Mouse (Mus musculus) forebrain, embryonic 11.5 days (tissue): Measurements from ENCODE around the gene Exph5. TPM values are rescaled to one million over a fixed set of nuclear protein-coding genes. Genes with fewer than 3 reads are reported as not detected.
A peak's percentile ranks its signal among the peaks of the same experiment; 100 is the strongest.

Experiments used
- ATAC-seq: fragments of 200-750 bp; cut with Nextera tagmentation; replicated peaks from 2 replicates; pipeline ENCODE4 v1.8.0; 2017; ENCODE audit warnings: moderate TSS enrichment; ENCODE audit not compliant: low FRiP score
- DNase-seq: peaks from one replicate; pipeline ENCODE4 v3.0.0-alpha.2; 2017; ENCODE audit warnings: low spot score
- H3K27ac ChIP-seq: fragments of 300-500 bp; sonication (generic); 2 replicates; pipeline ENCODE4 v1.5.1; 2014; ENCODE audit warnings: low read depth, low read length
- H3K27me3 ChIP-seq: fragments of 300-500 bp; sonication (generic); 2 replicates; pipeline ENCODE4 v1.6.1; 2014; ENCODE audit warnings: mild to moderate bottlenecking, low read length, mixed read lengths; ENCODE audit not compliant: control insufficient read depth, insufficient read depth
- H3K36me3 ChIP-seq: fragments of 300-500 bp; sonication (generic); 2 replicates; pipeline ENCODE4 v1.6.1; 2014; ENCODE audit warnings: mild to moderate bottlenecking, low read length, moderate library complexity, mixed read lengths; ENCODE audit not compliant: control insufficient read depth, insufficient read depth
- H3K4me1 ChIP-seq: fragments of 300-500 bp; sonication (generic); replicated peaks from 2 replicates; pipeline ENCODE4 v1.6.1; 2014; ENCODE audit warnings: low read length, mixed read lengths; ENCODE audit not compliant: control insufficient read depth, insufficient read depth
- H3K4me2 ChIP-seq: fragments of 300-500 bp; sonication (generic); 2 replicates; pipeline ENCODE4 v1.6.1; 2014; ENCODE audit warnings: low read depth, mild to moderate bottlenecking, low read length, moderate library complexity, mixed read lengths; ENCODE audit not compliant: severe bottlenecking
- H3K4me3 ChIP-seq: fragments of 300-500 bp; sonication (generic); 2 replicates; pipeline ENCODE4 v1.5.1; 2014; ENCODE audit warnings: low read depth, low read length
- H3K9ac ChIP-seq: fragments of 300-500 bp; sonication (generic); 2 replicates; pipeline ENCODE4 v1.6.1; 2014; ENCODE audit warnings: low read length
- H3K9me3 ChIP-seq: fragments of 300-500 bp; sonication (generic); 2 replicates; pipeline ENCODE4 v1.6.1; 2016; ENCODE audit warnings: low read length, mixed read lengths; ENCODE audit not compliant: control insufficient read depth
- WGBS: fragments of 180-500 bp; shearing (Covaris S2); extraction: QIAGEN DNeasy Blood & Tissue Kit; methylation state at CpG from one replicate; pipeline ENCODE4 v1.1.7; 2014; 5-methylcytosine and 5-hydroxymethylcytosine counted together
- polyA plus RNA-seq: library from polyadenylated mRNA; unstranded; fragments of >200 nt; fragmentation: Nextera tagmentation; extraction: Ambion mirVana; gene quantifications from 2 replicates; pipeline ENCODE4 v1.2.1, GENCODE M21; 2014

Gene Exph5
- polyA plus RNA-seq, 1 experiment from 2014 or later = 0.64 TPM

DNA sequence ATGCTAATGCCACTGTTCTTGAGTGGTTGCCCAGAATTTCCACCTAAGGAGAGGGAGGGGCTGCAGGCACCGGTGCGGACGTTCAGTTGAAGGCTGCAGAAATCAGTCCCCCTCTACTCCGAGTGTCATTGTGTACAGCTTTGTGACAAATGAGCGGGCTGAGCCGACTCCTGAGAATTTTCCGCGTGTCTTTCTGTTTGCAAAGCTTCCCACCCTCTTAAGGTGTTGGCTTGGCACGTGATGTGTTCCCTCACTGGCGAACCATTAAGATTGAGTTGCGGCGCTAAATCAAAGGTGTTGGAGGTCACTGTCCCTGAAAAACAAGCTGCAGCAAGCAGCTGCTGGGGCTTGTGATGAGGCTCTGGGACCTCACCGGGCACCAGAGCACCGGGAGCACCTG is 39.5 kb downstream of the Exph5 start:
- H3K27me3 ChIP-seq = peaks cover 7% of the 10 kb centered on the region
- WGBS = 12% methylated on average over 14 of the region's 14 CpGs
- ATAC-seq = no peak
- H3K4me2 ChIP-seq = peak overlapping the region; percentile 60
- H3K4me1 ChIP-seq = 0 out of 2 replicates have a peak, but pooled peaks cover 3% of the 10 kb centered on the region
- peak; percentile 52 for DNase-seq
- H3K27ac ChIP-seq = no peak overlapping the region
- peak overlapping the region; percentile 32; the same call in 1 of the 2 replicates for H3K9ac ChIP-seq
- H3K4me3 ChIP-seq = peak overlapping the region; percentile 24
- no peaks in the 10 kb centered on the region for H3K9me3 ChIP-seq
- no peaks in the 10 kb centered on the region for H3K36me3 ChIP-seq

DNA sequence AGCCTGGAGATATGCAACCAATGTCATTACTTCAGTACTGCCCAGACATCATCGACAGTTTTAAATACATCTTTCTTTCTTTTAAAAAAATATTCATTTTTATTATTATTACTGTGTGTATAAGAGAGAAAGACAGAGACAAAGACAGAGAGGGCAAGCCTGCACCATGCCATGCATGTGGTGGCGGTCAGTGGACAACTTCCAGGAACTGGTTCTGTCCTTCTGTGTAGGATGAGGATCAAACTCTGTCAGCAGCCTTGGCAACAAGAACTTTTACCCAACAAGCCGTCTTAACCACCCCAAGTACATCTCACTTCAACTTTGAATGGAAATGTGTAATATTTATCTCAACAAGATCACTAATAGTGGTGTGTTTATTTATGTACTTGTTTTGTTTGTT is 40.5 kb downstream of the Exph5 start:
- no peak overlapping the region for H3K4me3 ChIP-seq
- peaks cover 7% of the 10 kb centered on the region for H3K27me3 ChIP-seq
- ATAC-seq (no peak), DNase-seq (no peak)
- H3K36me3 ChIP-seq = no peaks in the 10 kb centered on the region
- H3K9me3 ChIP-seq = no peaks in the 10 kb centered on the region
- 91% methylated on average over 3 of the region's 3 CpGs for WGBS
- H3K4me2 ChIP-seq = no peak overlapping the region
- H3K27ac ChIP-seq = no peak overlapping the region
- no peak overlapping the region for H3K9ac ChIP-seq
- H3K4me1 ChIP-seq = 0 out of 2 replicates have a peak, but pooled peaks cover 3% of the 10 kb centered on the region

DNA sequence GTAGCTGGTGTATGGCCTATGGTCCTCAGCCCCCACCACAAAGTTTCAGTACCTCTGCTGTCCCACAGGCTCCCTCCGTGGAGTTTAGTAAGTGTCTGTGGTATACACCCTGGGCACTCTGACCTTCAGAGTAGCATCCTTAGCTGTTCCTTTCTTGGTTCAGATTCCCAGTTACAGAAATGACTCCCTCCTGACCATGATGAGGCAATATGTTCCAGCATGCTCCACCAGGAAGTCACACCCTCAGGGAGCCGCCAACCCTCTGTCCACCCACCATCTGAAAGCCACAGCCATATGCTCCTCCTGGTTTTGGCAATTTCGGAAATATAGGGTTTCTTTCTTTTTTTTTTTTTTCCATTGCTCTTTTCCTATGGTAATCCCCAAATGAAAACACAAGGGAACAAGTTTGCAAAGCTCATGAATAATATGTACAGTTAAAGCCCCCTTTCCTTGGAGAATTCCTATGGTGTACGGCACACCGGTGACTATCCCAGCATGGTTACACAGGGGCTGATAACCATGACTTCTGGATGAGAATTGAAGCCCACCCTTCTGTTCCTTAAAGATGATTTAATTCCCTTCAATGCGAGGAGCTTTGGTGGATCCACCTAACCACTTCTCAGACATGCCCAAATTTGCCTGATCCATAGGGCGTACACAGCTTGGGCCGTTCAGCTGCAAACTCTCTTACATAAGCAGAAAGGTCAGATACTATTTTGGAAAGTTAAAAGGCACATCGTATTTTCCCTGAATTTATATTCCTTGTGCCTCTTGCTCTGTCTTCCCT is 43.4 kb downstream of the Exph5 start:
- WGBS = 90% methylated on average over 9 of the region's 9 CpGs
- Histone ChIP-seq H3K9ac (no peak overlapping the region), H3K4me3 (no peak overlapping the region), H3K27ac (no peak overlapping the region), H3K4me2 (no peak overlapping the region), H3K4me1 (0 out of 2 replicates have a peak, but pooled peaks cover 3% of the 10 kb centered on the region), H3K36me3 (no peaks in the 10 kb centered on the region), H3K9me3 (no peaks in the 10 kb centered on the region), H3K27me3 (peaks cover 7% of the 10 kb centered on the region)
- no peak for ATAC-seq
- DNase-seq = no peak

DNA sequence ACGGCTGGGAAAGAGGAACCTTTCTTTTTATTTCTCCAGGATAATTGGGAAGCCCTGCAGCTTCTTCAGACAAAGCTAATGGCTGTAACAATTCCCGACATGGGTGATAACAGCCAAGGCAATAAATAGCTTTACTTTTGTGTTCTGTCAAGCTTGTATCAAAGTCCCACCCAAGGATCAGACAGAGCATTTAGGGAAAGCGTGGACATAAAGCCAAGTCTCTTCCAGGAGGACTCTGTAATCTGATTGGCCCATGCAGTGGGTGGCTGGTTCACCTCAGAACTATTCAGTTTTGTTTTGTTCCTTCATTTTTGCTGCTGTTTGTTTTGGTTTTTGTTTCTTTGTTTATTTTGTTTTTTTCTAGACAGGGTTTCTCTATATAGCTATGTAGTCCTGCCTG is 44.3 kb downstream of the Exph5 start:
- 66% methylated on average over 3 of the region's 3 CpGs for WGBS
- H3K9me3 ChIP-seq = no peaks in the 10 kb centered on the region
- H3K9ac ChIP-seq = no peak overlapping the region
- no peaks in the 10 kb centered on the region for H3K36me3 ChIP-seq
- no peak overlapping the region for H3K4me2 ChIP-seq
- peaks cover 3% of the 10 kb centered on the region; the same call in 1 of the 2 replicates for H3K27me3 ChIP-seq
- H3K27ac ChIP-seq = no peak overlapping the region
- no peak for DNase-seq
- H3K4me3 ChIP-seq = no peak overlapping the region
- H3K4me1 ChIP-seq = 0 out of 2 replicates have a peak, but pooled peaks cover 3% of the 10 kb centered on the region
- no peak for ATAC-seq

DNA sequence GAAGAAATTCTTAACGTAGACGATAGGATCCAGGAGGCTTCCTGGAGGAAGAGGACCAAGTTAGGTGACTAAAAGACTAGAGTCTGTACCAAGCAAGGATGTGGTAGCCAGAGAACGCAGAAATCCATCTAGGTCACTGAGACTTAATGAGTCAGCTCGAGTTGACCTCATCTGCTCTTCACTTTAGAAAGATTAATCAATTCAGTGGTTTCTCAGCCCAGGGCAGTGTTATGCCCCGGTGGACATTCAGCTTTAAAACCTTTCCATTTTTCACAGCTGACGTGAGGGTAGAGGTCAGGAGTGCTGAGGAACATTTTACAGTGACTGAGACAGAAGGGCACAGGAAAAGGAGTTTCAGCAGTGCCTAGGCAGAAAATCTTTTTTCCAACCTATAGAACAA is 44.9 kb downstream of the Exph5 start:
- WGBS = 80% methylated on average over 6 of the region's 6 CpGs
- Histone ChIP-seq H3K4me1 (no peaks in the 10 kb centered on the region), H3K9me3 (no peaks in the 10 kb centered on the region), H3K4me3 (no peak overlapping the region), H3K27ac (no peak overlapping the region), H3K4me2 (no peak overlapping the region), H3K27me3 (no peaks in the 10 kb centered on the region; the same call in 1 of the 2 replicates), H3K36me3 (no peaks in the 10 kb centered on the region), H3K9ac (no peak overlapping the region)
- ATAC-seq (no peak), DNase-seq (no peak)

DNA sequence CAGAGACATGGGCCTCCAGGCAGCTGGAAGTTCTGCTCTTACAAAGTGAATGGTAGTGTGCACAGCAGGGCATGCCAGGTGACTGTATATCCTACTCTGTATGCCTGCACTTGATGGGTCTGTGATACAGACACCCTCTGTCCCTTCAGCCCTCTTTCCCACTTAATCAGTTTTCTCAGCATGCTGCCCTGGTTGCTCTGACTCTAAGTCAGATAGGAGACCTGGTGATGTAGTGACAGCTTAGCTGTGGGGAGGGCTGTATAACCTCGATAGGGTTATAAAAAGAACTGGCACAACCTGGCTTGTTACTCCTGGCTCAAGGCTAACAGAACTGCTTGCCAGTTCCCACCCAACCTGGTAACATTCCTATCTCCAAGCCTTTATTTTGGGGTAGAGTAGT is 47.7 kb downstream of the Exph5 start:
- H3K4me2 ChIP-seq = no peak overlapping the region
- ATAC-seq = no peak
- no peak overlapping the region for H3K27ac ChIP-seq
- no peak for DNase-seq
- H3K4me3 ChIP-seq = no peak overlapping the region
- H3K4me1 ChIP-seq = no peaks in the 10 kb centered on the region
- no peak overlapping the region for H3K9ac ChIP-seq
- 100% methylated on average over 1 of the region's 1 CpGs for WGBS
- H3K9me3 ChIP-seq = no peaks in the 10 kb centered on the region
- no peaks in the 10 kb centered on the region for H3K36me3 ChIP-seq
- H3K27me3 ChIP-seq = no peaks in the 10 kb centered on the region

DNA sequence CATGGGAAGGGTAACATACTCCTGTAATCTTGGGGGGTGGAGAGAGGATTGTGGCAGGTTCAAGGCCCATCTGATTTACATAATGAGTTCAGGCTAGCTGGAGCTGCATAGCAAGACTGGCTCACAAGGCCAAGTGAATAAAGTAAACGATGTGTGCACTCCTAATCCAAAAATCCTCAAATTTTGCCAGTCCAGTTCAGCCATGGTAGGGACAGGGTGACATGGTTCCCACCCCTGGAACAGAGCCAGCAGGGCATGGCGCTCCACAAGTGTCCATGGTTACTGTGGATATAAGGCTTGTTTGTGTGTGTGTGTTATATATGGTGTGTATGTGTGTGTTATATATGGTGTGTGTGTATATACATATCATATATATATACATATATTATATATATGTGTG is 48.9 kb downstream of the Exph5 start:
- Histone ChIP-seq H3K27me3 (no peaks in the 10 kb centered on the region), H3K4me2 (no peak overlapping the region), H3K4me1 (no peaks in the 10 kb centered on the region), H3K9ac (no peak overlapping the region), H3K27ac (no peak overlapping the region), H3K36me3 (no peaks in the 10 kb centered on the region), H3K4me3 (no peak overlapping the region), H3K9me3 (no peaks in the 10 kb centered on the region)
- DNase-seq = no peak
- no peak for ATAC-seq
- WGBS = 82% methylated on average over 2 of the region's 2 CpGs

DNA sequence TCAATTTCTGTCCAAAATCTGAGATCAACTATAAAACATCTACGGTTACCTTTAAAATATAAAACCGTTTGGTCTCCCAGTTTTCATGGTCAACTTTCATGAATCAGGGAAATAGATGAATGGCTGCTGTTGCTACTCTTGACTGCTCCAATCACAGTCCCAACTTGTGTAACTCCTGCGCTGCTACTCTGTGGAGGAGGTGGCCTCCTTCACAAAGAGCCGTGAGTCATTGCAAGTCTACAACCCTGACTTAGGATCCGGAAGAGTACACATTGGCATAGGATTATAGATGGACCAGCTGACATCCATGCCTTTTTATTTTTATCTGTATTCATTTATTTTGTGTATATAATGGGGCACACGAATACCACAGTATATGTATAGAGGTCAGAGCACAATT is 50.4 kb downstream of the Exph5 start:
- no peak overlapping the region for H3K9ac ChIP-seq
- 89% methylated on average over 6 of the region's 6 CpGs for WGBS

DNA sequence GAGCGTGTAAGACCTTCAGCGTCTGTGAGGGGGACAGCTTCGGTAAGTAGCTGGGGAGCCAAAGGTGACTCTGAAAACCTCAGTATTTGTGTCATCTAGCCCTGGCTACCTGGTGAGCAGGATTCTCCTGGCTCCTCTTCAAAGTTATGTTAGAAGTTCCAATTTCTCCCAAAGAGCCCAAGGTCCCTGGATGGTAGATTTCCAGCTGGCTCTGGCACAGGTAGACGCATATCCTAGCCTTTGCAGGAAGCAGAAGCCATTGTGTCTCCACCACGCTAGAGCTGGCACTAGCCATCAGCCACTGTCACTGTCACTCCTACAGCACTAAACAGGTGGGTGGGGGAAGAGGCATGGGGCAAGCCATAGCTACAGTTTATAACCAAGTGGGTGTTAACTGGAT is 51.7 kb downstream of the Exph5 start:
- ATAC-seq (no peak), DNase-seq (no peak)
- Histone ChIP-seq H3K27me3 (no peaks in the 10 kb centered on the region), H3K4me3 (no peak overlapping the region), H3K36me3 (no peaks in the 10 kb centered on the region), H3K9ac (no peak overlapping the region), H3K4me2 (no peak overlapping the region), H3K9me3 (no peaks in the 10 kb centered on the region), H3K4me1 (no peaks in the 10 kb centered on the region), H3K27ac (no peak overlapping the region)
- 94% methylated on average over 5 of the region's 5 CpGs for WGBS

More for the DNA sequence above, 50.4 kb downstream of the Exph5 start:
- Histone ChIP-seq H3K36me3 (no peaks in the 10 kb centered on the region), H3K27me3 (no peaks in the 10 kb centered on the region), H3K4me1 (no peaks in the 10 kb centered on the region), H3K27ac (no peak overlapping the region), H3K4me3 (no peak overlapping the region), H3K4me2 (no peak overlapping the region), H3K9me3 (no peaks in the 10 kb centered on the region)
- no peak for DNase-seq
- ATAC-seq = no peak
